Mouse (Mus musculus) forebrain, embryonic 11.5 days (tissue): ENCODE results near the gene 4921504E06Rik. TPM values are rescaled to one million over a fixed set of nuclear protein-coding genes. Genes with fewer than 3 reads are reported as not detected.
A peak's percentile ranks its signal among the peaks of the same experiment; 100 is the strongest.

Experiments used
- ATAC-seq: fragments of 200-750 bp; cut with Nextera tagmentation; replicated peaks from 2 replicates; pipeline ENCODE4 v1.8.0; 2017; ENCODE audit warnings: moderate TSS enrichment; ENCODE audit not compliant: low FRiP score
- DNase-seq: peaks from one replicate; pipeline ENCODE4 v3.0.0-alpha.2; 2017; ENCODE audit warnings: low spot score
- H3K27ac ChIP-seq: fragments of 300-500 bp; sonication (generic); 2 replicates; pipeline ENCODE4 v1.5.1; 2014; ENCODE audit warnings: low read depth, low read length
- H3K27me3 ChIP-seq: fragments of 300-500 bp; sonication (generic); 2 replicates; pipeline ENCODE4 v1.6.1; 2014; ENCODE audit warnings: mild to moderate bottlenecking, low read length, mixed read lengths; ENCODE audit not compliant: control insufficient read depth, insufficient read depth
- H3K36me3 ChIP-seq: fragments of 300-500 bp; sonication (generic); 2 replicates; pipeline ENCODE4 v1.6.1; 2014; ENCODE audit warnings: mild to moderate bottlenecking, low read length, moderate library complexity, mixed read lengths; ENCODE audit not compliant: control insufficient read depth, insufficient read depth
- H3K4me1 ChIP-seq: fragments of 300-500 bp; sonication (generic); replicated peaks from 2 replicates; pipeline ENCODE4 v1.6.1; 2014; ENCODE audit warnings: low read length, mixed read lengths; ENCODE audit not compliant: control insufficient read depth, insufficient read depth
- H3K4me2 ChIP-seq: fragments of 300-500 bp; sonication (generic); 2 replicates; pipeline ENCODE4 v1.6.1; 2014; ENCODE audit warnings: low read depth, mild to moderate bottlenecking, low read length, moderate library complexity, mixed read lengths; ENCODE audit not compliant: severe bottlenecking
- H3K4me3 ChIP-seq: fragments of 300-500 bp; sonication (generic); 2 replicates; pipeline ENCODE4 v1.5.1; 2014; ENCODE audit warnings: low read depth, low read length
- H3K9ac ChIP-seq: fragments of 300-500 bp; sonication (generic); 2 replicates; pipeline ENCODE4 v1.6.1; 2014; ENCODE audit warnings: low read length
- H3K9me3 ChIP-seq: fragments of 300-500 bp; sonication (generic); 2 replicates; pipeline ENCODE4 v1.6.1; 2016; ENCODE audit warnings: low read length, mixed read lengths; ENCODE audit not compliant: control insufficient read depth
- WGBS: fragments of 180-500 bp; shearing (Covaris S2); extraction: QIAGEN DNeasy Blood & Tissue Kit; methylation state at CpG from one replicate; pipeline ENCODE4 v1.1.7; 2014; 5-methylcytosine and 5-hydroxymethylcytosine counted together
- polyA plus RNA-seq: library from polyadenylated mRNA; unstranded; fragments of >200 nt; fragmentation: Nextera tagmentation; extraction: Ambion mirVana; gene quantifications from 2 replicates; pipeline ENCODE4 v1.2.1, GENCODE M21; 2014

The 4921504E06Rik gene
- polyA plus RNA-seq, 1 experiment from 2014 or later: not detected

GRCm38 (mm10) chr2:19562114-19562829 is 8.6 kb upstream of the 4921504E06Rik start:
- WGBS: 68% methylated on average over 5 of the region's 5 CpGs
- no peak overlapping the region for H3K9ac ChIP-seq
- H3K4me3 ChIP-seq: no peak overlapping the region

GRCm38 (mm10) chr2:19560654-19561053 is 6.9 kb upstream of the 4921504E06Rik start:
- Histone ChIP-seq H3K36me3 (no peaks in the 10 kb centered on the region), H3K9me3 (no peaks in the 10 kb centered on the region), H3K9ac (no peak overlapping the region), H3K27ac (no peak overlapping the region), H3K27me3 (no peaks in the 10 kb centered on the region), H3K4me1 (no peaks in the 10 kb centered on the region), H3K4me3 (no peak overlapping the region), H3K4me2 (no peak overlapping the region)
- ATAC-seq (no peak), DNase-seq (no peak)
- 77% methylated on average over 2 of the region's 2 CpGs for WGBS

More at GRCm38 (mm10) chr2:19562114-19562829, 8.6 kb upstream of the 4921504E06Rik start:
- H3K27ac ChIP-seq: no peak overlapping the region
- no peaks in the 10 kb centered on the region for H3K4me1 ChIP-seq
- no peaks in the 10 kb centered on the region for H3K36me3 ChIP-seq
- DNase-seq (no peak), ATAC-seq (peak; percentile 69; the same call in 1 of the 2 replicates)
- H3K4me2 ChIP-seq: no peak overlapping the region
- H3K9me3 ChIP-seq: no peaks in the 10 kb centered on the region
- no peaks in the 10 kb centered on the region for H3K27me3 ChIP-seq

DNA sequence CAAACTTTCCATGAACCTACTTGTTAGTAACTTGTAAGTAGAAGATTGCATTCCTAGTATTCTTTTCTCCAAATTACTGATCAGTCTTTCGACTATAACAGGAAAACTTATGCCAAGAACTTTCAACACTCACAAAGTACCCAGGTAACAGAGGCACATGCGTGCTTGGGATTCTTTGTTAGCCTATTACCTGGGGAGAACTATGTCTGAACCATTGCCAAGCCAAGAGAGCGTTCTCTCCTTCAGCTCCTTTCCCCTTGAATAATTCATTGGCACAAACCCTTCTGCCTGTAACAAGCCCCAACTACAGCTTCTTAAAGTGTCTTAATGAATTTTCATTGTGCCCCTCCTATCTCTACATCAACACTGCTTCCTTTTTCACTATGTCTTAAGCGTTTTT is 6.4 kb upstream of the 4921504E06Rik start:
- no peaks in the 10 kb centered on the region for H3K4me1 ChIP-seq
- WGBS: 69% methylated on average over 4 of the region's 4 CpGs
- no peaks in the 10 kb centered on the region for H3K9me3 ChIP-seq
- no peaks in the 10 kb centered on the region for H3K36me3 ChIP-seq
- H3K9ac ChIP-seq: no peak overlapping the region
- no peak for DNase-seq
- no peak overlapping the region for H3K27ac ChIP-seq
- ATAC-seq: no peak
- H3K4me3 ChIP-seq: no peak overlapping the region
- no peaks in the 10 kb centered on the region for H3K27me3 ChIP-seq
- no peak overlapping the region for H3K4me2 ChIP-seq

DNA sequence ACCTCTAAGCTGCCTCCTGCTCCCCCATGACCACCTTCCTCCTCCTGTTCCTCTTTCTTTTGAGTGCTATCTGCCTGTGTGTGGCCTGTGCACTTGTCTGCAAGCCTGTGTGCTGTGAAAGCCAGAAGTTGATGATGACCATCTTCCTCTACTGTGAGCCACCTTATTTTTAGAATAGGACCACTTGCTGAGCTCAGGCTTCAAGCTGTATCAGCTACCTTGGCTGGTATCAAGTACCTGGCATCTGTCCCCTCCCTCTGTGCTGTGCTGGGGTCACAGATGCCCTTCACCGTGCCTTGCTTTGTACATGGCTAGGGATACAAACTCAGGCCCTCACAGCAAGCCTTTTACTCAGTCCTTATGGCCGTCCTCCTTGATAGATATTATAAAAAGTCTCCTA is 2.3 kb downstream of the 4921504E06Rik start:
- peaks cover 2% of the 10 kb centered on the region; the same call in 1 of the 2 replicates for H3K4me1 ChIP-seq
- no peak overlapping the region for H3K9ac ChIP-seq
- H3K4me3 ChIP-seq: no peak overlapping the region
- no peak for ATAC-seq
- H3K27me3 ChIP-seq: no peaks in the 10 kb centered on the region
- WGBS: 90% methylated on average over 2 of the region's 2 CpGs
- no peaks in the 10 kb centered on the region for H3K9me3 ChIP-seq
- no peak overlapping the region for H3K27ac ChIP-seq
- no peaks in the 10 kb centered on the region for H3K36me3 ChIP-seq
- no peak for DNase-seq
- no peak overlapping the region for H3K4me2 ChIP-seq

GRCm38 (mm10) chr2:19540906-19541305 is 12.8 kb downstream of the 4921504E06Rik start:
- H3K36me3 ChIP-seq: no peaks in the 10 kb centered on the region
- ATAC-seq: no peak
- no peak overlapping the region for H3K9ac ChIP-seq
- 83% methylated on average over 1 of the region's 1 CpGs for WGBS
- H3K4me2 ChIP-seq: no peak overlapping the region
- H3K4me3 ChIP-seq: no peak overlapping the region
- H3K9me3 ChIP-seq: no peaks in the 10 kb centered on the region
- H3K27ac ChIP-seq: no peak overlapping the region
- H3K27me3 ChIP-seq: no peaks in the 10 kb centered on the region
- no peaks in the 10 kb centered on the region for H3K4me1 ChIP-seq
- DNase-seq: no peak

- no peaks in the 10 kb centered on the region for H3K36me3 ChIP-seq
- no peaks in the 10 kb centered on the region for H3K9me3 ChIP-seq
- no peak overlapping the region for H3K4me3 ChIP-seq
- no peaks in the 10 kb centered on the region for H3K27me3 ChIP-seq
- no peak for DNase-seq
- no peak overlapping the region for H3K4me2 ChIP-seq
- H3K4me1 ChIP-seq: no peaks in the 10 kb centered on the region
- WGBS: 84% methylated on average over 2 of the region's 2 CpGs
- ATAC-seq: peak; percentile 49; the same call in 1 of the 2 replicates
- H3K9ac ChIP-seq: no peak overlapping the region
- H3K27ac ChIP-seq: no peak overlapping the region
Observed at GRCm38 (mm10) chr2:19529428-19529827, 24.3 kb downstream of the 4921504E06Rik start.

GRCm38 (mm10) chr2:19528797-19529196 is 24.9 kb downstream of the 4921504E06Rik start:
- no peaks in the 10 kb centered on the region for H3K4me1 ChIP-seq
- no peaks in the 10 kb centered on the region for H3K27me3 ChIP-seq
- 2% methylated on average over 1 of the region's 1 CpGs for WGBS
- H3K4me2 ChIP-seq: no peak overlapping the region
- no peak overlapping the region for H3K9ac ChIP-seq
- H3K4me3 ChIP-seq: no peak overlapping the region
- DNase-seq (no peak), ATAC-seq (peak; percentile 56; the same call in 1 of the 2 replicates)
- H3K9me3 ChIP-seq: no peaks in the 10 kb centered on the region
- no peaks in the 10 kb centered on the region for H3K36me3 ChIP-seq
- no peak overlapping the region for H3K27ac ChIP-seq

GRCm38 (mm10) chr2:19524071-19524470 is 29.6 kb downstream of the 4921504E06Rik start:
- H3K9ac ChIP-seq: no peak overlapping the region

DNA sequence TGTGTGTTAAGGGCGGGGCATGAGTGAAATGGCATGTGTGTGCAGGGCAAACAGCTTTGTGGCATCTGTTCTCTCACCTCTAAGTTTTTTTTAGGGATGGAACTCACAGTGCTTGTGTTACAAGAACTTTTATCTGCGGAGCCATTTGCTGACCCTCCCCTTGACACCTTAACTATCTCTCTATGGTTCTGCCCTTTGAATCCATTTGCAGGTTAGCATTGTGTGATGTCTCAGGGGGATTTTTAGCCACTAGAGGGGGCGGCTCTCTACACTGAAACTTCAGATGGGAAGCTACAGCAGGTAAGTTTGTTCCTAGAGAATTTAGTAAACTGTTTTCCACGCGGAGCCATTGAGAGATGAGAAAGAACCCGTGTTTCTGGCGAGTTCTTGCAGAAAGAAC is 32.1 kb downstream of the 4921504E06Rik start:
- ATAC-seq: no peak
- Histone ChIP-seq H3K4me2 (no peak overlapping the region), H3K36me3 (no peaks in the 10 kb centered on the region), H3K9ac (no peak overlapping the region), H3K27me3 (peaks cover 3% of the 10 kb centered on the region; the same call in 1 of the 2 replicates), H3K4me3 (no peak overlapping the region), H3K4me1 (no peaks in the 10 kb centered on the region), H3K27ac (no peak overlapping the region), H3K9me3 (no peaks in the 10 kb centered on the region)
- no peak for DNase-seq
- WGBS: 45% methylated on average over 7 of the region's 7 CpGs

More at GRCm38 (mm10) chr2:19524071-19524470, 29.6 kb downstream of the 4921504E06Rik start:
- no peak overlapping the region for H3K27ac ChIP-seq
- ATAC-seq (no peak), DNase-seq (no peak)
- no peaks in the 10 kb centered on the region for H3K36me3 ChIP-seq
- H3K27me3 ChIP-seq: peaks cover 3% of the 10 kb centered on the region; the same call in 1 of the 2 replicates
- no peak overlapping the region for H3K4me2 ChIP-seq
- H3K4me3 ChIP-seq: no peak overlapping the region
- H3K9me3 ChIP-seq: no peaks in the 10 kb centered on the region
- no peaks in the 10 kb centered on the region for H3K4me1 ChIP-seq
- WGBS: 79% methylated on average over 5 of the region's 5 CpGs
